Mouse (Mus musculus) splenic B cell, adult 2 months (primary cell): ENCODE results near the gene Tes.

Experiments used
- DNase-seq: peaks from one replicate; pipeline ENCODE4 v3.0.0-alpha.2; 2011; ENCODE audit warnings: low read depth, low spot score
- H3K27me3 ChIP-seq: 2 replicates; pipeline ENCODE4 v1.6.1; 2012; ENCODE audit warnings: mild to moderate bottlenecking, low read length, moderate library complexity, mixed read lengths; ENCODE audit not compliant: control insufficient read depth, poor library complexity, insufficient read depth, severe bottlenecking
- H3K36me3 ChIP-seq: 2 replicates; pipeline ENCODE4 v1.6.1; 2012; ENCODE audit warnings: mild to moderate bottlenecking, low read length, moderate library complexity, mixed read lengths; ENCODE audit not compliant: control insufficient read depth, poor library complexity, insufficient read depth, severe bottlenecking

Gene Tes

DNA sequence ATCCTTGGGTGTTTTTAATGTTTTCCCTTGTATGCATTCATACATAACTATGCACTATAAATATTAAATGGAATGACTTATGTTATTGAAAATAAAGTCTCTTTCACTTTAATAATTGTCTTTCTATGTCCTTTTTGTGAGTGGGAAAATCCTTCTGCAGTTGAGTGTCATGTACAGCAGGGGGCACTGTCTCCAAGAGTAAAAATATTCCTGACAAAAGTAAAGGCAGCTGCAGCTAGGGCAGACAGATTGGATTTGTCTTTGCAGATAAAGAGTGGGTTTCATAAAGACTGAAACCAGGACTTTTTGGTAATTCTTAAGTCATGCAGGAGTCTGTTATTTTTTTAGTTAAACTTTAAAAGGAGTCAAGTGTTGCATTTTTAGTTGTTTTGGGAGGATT, 40.8 kb downstream of the Tes start:
- Histone ChIP-seq H3K27me3 (no peaks in the 10 kb centered on the region), H3K36me3 (peaks cover 7% of the 10 kb centered on the region)
- DNase-seq, result peak; percentile 52

DNA sequence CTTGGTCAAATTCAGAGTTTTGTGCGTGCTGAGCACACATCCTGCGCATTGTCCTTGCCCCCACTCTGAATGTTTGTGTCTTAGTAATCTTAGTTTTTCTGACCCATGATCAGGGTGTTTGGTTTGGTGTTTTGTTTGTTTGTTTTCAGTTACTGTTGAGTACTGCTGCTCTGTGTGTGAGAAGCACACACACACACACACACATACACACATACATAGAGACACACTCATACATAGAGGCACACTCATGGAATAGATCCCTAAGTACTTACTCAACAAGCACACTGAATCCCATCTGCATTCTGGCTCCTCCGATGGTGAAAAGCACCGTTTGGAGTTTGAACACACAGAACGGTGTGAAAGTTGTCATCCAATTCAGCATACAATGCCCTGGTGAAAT, 41.5 kb downstream of the Tes start:
- no peak for DNase-seq
- H3K36me3 ChIP-seq, result peaks cover 7% of the 10 kb centered on the region
- H3K27me3 ChIP-seq, result no peaks in the 10 kb centered on the region

DNA sequence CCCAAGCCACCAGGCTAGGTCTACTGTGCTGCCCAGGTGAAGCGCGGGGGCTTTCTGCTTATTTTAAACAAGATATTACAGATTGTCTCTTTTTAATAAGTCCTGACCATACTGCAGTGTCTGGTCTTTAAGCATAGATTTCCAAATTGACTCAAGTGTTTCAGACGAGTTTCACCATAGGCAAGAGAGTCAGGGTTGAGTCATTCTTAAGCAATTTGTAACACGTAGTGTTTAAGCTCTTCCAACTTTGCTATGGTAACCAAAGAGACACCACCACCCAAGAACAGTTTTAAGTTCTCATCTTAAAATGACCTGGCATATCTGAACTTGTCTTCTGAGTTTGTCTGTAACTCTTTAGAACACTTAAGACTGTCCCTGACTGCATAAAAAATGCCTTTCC, 44.3 kb downstream of the Tes start:
- H3K27me3 ChIP-seq, result no peaks in the 10 kb centered on the region
- H3K36me3 ChIP-seq, result peaks cover 2% of the 10 kb centered on the region; the same call in 1 of the 2 replicates
- no peak for DNase-seq

DNA sequence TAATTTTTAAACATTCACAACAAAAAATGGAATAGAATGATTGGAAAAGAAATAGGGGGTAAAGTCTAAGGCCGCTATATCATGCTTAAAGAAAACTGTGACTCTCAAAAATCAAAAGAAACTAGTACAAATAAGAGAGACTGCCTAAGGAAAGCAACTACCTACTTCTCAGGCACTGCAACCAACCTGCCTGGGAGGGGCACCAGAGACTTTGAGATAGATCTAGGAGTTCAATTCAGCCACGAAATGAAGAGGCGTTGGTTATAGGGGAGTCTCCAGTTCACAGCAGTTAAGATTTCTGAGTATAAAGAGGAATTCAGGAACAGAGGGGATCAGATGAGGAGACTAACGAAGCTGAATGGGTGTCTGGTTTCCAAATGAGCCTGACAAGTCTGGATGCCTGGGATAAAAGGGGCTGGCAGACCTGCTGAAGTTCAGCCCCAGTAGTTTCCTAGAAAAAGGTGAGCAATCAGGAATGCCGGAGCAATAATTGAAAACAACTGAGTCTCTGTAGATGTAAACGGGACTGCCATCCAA, 45.7 kb downstream of the Tes start:
- H3K27me3 ChIP-seq, result no peaks in the 10 kb centered on the region
- no peaks in the 10 kb centered on the region for H3K36me3 ChIP-seq
- no peak for DNase-seq

DNA sequence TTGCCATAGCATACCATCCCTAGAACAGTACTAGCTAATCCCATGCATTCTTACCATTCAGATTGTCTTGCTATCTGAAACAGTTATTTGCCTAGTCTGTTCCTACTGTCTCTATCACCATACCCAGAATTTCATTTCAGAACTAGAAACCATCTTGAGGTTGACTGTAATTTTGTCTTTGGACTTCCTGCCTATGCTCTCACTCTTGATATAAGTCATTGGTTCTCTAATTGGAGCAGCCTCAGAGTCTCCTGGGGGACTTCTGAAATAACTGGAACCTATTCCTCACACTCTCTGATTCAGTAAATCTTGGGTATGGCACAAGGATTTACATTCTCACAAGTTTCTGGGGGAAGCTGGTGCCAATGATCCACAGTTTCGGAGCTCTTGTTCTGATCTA, 47.1 kb downstream of the Tes start:
- Histone ChIP-seq H3K27me3 (no peaks in the 10 kb centered on the region), H3K36me3 (no peaks in the 10 kb centered on the region)
- DNase-seq, result no peak

DNA sequence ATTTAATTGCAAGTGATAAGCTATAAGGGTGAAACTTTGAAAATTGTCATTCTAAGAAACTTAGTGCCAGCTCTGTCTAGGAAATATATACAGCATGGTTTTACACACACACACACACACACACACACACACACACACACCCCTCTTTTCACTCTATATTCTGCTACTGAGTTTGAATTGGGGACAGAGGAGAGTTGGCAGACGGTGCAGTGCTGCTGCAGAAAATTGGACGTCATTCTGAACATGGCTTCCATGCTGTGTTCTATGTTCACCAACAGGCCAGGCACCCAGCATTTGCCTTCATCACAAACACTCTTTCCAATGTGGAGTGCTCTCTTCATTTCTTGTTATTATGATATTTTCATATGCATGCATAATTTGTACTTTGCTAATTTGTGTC, 48.0 kb downstream of the Tes start:
- no peak for DNase-seq
- H3K27me3 ChIP-seq, result no peaks in the 10 kb centered on the region
- H3K36me3 ChIP-seq, result no peaks in the 10 kb centered on the region

DNA sequence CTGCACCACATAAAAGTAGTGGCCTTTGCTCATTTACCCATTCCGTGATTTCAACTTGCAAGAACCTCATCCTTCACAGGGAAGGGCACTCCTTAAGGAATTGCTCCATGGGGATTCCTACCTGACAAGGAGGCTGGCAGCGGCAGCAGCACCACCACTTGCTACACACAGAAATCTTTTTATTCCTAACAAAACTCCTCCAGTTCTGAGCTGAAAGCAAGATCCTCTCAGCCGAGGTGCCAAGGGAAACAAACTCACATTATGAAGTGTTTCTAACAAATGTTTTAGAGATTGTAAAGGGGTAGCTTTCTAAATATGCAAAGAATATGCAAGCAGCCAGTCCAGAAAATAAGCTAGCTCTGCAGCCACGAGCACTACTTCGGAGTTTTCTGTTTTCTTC, 49.6 kb downstream of the Tes start:
- no peak for DNase-seq
- H3K36me3 ChIP-seq, result no peaks in the 10 kb centered on the region
- H3K27me3 ChIP-seq, result no peaks in the 10 kb centered on the region

DNA sequence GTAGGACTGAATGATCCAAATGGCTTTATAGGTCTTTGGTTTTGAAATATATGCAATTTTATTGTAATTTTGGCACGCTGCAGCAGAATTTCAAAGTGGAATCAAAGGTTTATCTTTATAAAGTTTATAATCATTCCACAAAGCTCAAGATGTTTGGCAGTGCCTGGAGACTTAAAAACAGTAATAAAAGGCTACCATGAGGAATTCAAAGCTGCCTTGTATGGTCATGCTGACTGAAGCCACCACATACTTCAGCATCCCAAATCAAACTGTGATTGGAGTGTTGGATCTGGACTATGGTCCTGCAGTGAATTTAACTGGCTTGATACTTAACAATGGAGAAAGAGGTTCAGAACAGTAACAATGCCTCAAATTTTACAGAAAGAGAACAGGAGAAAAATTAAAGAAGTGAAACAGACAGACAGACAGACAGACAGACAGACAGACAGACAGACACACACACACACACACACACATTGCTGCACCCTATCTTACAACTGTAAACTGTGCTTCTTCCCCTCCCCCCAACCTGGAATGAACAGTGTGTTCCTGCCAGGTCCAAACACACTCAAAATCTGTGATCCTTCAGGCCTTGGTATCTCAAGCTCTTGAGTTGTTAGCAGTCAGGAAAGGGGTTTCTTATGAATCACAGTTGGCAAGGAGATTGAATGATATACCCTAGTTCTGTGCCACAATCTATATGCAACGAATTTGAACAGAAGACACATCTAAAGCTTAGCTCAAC, 50.3 kb downstream of the Tes start:
- Histone ChIP-seq H3K36me3 (no peaks in the 10 kb centered on the region), H3K27me3 (no peaks in the 10 kb centered on the region)
- DNase-seq, result no peak

DNA sequence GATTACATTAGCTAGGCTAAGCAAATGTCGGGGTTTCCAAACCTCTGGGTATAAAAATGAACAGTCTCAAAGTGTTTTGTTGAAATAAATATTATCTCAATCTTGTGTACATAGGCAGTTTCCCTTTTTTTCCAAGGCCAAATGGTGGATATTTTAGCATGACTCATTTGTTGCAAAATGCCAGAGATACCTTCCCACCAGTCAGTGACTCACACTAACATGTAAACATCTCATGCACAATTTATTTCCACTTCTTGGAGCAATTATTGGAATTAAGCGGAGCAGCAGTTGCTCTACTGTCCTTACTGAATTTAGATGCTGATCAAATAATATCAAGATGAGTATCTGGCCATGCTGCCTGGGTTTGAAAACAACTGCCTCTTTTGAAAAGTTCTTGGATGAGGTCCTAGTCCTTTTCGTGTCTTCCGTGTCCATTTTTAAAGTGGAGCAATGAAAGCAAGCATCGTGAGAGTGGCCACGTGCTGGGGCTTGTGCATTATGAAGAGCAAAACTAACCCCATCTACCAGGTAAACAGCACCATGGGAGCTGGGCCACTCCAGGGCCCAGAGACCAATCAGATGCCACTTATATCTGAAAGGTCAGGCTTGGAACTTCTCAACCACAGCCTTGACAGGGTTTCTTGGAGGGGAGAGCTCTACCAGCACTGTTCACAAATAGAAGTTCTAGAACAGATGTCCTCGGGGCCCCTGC, 54.7 kb downstream of the Tes start:
- H3K36me3 ChIP-seq, result no peaks in the 10 kb centered on the region
- no peaks in the 10 kb centered on the region; the same call in 1 of the 2 replicates for H3K27me3 ChIP-seq
- DNase-seq, result no peak

DNA sequence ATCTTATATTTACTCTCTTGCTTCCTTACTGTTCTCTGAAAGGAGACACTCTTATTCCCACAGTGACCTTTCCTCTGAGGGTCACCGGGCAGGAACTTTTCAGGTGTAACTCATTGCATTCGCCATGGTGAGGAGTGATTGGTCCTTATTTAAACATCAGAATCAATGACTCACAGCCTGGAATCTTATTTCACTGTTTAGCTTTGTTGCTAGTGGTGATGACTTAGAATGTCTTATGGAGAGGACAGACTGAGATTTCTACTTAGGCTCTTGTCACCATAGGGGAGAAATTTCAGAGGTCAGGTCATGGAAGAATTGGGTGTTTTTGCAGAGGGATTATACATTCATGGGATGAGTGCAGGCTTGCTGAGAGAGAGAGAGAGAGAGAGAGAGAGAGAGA, 75.1 kb downstream of the Tes start:
- no peaks in the 10 kb centered on the region for H3K36me3 ChIP-seq
- no peaks in the 10 kb centered on the region for H3K27me3 ChIP-seq
- DNase-seq, result no peak

DNA sequence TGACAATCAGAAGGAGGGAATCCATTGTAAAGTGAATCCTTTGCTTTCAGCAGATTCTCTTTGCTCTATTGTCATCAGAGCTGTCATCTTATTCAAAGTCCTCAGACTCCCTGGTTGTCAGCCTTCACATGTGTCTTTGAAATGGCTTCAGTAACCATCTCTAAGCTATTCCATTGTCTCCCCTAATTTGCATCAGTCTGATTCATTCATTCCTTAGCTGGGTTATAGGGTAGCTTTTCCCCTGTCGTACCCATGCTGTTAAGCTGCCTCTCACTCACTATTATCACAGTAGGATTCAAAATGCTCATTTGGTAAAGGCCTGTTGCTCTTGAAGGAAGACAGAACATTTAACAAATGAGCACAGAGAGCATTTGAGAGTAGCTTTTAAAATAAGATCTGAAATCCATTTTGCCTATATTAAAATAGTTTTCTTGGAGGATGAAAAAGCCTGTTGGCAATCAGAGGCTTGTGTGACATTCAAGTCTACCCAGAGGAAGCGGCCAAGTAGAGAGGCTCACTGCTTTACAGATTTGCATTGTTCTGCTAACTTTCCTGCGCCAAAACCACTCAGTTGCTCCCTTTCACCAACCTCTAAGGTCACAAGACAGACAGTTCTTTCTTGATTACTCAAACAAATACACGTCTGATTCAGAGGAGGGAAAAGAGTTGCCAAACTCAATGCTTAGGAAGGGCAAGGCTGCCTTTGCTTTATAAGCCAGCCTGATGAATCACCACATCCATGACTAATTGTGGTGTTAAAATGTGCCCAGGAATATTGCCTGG, 77.8 kb downstream of the Tes start:
- H3K36me3 ChIP-seq, result no peaks in the 10 kb centered on the region
- DNase-seq, result no peak
- H3K27me3 ChIP-seq, result no peaks in the 10 kb centered on the region

DNA sequence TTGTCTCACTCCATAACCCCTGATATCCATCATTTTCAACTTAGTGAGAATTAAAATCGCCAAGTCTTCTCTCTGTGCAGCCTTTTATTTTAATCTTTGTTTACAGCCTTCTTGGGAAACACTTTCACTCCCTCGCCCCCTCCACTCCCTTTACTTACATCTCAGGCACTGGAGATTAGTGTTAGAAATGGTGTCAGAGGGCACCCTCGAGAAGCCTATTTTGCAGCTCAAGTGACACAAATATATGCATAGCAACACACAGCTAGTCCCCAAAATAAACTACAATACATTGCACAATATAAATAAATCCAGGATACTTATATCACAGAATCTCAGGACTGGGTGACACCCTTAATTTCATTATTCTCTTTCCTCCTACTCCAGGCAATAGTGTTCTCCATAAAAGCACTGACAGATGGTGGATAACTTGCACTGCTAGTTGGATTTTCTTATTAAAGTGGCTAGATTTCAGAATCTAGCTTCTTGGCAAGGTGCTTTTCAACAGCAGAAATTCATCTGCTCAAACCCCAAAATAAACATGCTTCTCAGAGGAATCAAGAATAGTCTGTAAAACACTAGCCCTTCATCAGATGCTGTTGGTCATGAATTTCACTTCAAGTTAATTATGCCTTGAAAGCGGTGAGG, 86.2 kb downstream of the Tes start:
- no peaks in the 10 kb centered on the region for H3K27me3 ChIP-seq
- no peaks in the 10 kb centered on the region for H3K36me3 ChIP-seq
- no peak for DNase-seq

DNA sequence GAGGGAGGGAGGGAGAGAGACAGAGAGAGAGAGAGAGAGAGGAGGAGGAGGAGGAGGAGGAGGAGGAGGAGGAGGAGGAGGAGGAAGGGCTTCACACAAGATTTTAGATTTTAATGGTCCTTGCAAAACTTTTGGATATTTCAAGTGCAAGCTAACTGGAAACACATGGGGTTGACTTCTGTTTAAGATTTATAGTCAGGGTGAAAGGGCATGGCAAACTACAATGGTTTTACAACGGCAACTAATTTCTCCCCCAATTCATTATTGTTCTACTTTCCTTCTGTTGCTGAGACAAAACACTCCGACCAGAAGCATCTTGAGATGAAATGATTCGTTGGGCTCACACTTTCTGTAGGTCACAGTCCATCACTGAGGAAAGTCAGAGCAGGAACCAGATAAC, 87.6 kb downstream of the Tes start:
- no peak for DNase-seq
- Histone ChIP-seq H3K36me3 (no peaks in the 10 kb centered on the region), H3K27me3 (no peaks in the 10 kb centered on the region)
